ENCODE assay signal across 15 mouse cellular contexts in genomic region chr11:108989940-108990339, GRCm38 (mm10).
A peak's percentile ranks its signal among the peaks of the same experiment; 100 is the strongest.
DNase-seq lines count a peak whose midpoint lies in the region; ATAC-seq lines count a peak whose summit lies in the region.
"Had no signal": no experiment of that assay in that cellular context is flagged by ENCODE, and none has a peak within 500 bp of the region (broad histone marks: within the 10 kb centered on the region; RNA-seq: fewer than 3 reads in every experiment).

No protein-coding gene starts in this region.

- no peak overlapping the region for H3K9ac ChIP-seq in hindbrain, embryonic 16.5 days (ENCODE audit: low read depth, low read length)
- H3K9ac ChIP-seq: embryonic facial prominence, embryonic 12.5 days; limb, embryonic 13.5 days had no signal

- H3K4me2 ChIP-seq in hindbrain, embryonic 16.5 days (ENCODE audit: low read length), result no peak overlapping the region
- H3K4me2 ChIP-seq: embryonic facial prominence, embryonic 12.5 days; limb, embryonic 13.5 days had no signal

- 0 out of 2 replicates have a peak overlapping the region, but pooled peaks have one; percentile 9 for H3K27ac ChIP-seq in hindbrain, embryonic 10.5 days
- H3K27ac ChIP-seq in hindbrain, embryonic 16.5 days (ENCODE audit: low read depth, low read length), result no peak overlapping the region
- H3K27ac ChIP-seq: embryonic facial prominence, embryonic 12.5 days; hindbrain, postnatal 0 days; limb, embryonic 13.5 days had no signal

- H3K4me3 ChIP-seq in hindbrain, embryonic 10.5 days, result no peak overlapping the region
- H3K4me3 ChIP-seq in hindbrain, embryonic 16.5 days (ENCODE audit: low read length), result no peak overlapping the region
- H3K4me3 ChIP-seq: embryonic facial prominence, embryonic 12.5 days; limb, embryonic 13.5 days had no signal

- DNase-seq in hindbrain, embryonic 10.5 days (ENCODE audit: low spot score), result no peak
- DNase-seq in adrenal gland, postnatal 25 days, result peak; percentile 24
- DNase-seq in gastrocnemius, postnatal 14 days, result peak; percentile 45
- DNase-seq in heart, postnatal 14 days, result peak; percentile 10 to 13
- DNase-seq in kidney, adult 11 months, result no peak
- DNase-seq in layer of hippocampus, adult 18-20 months (ENCODE audit: low spot score in 2 of 2), result no peak
- DNase-seq: cerebellum, adult 9-11 months; kidney, adult 8-10 months; kidney, postnatal 4 days; lung, adult 18-20 months had no signal

- intact Hi-C loops in gastrocnemius, postnatal 14 days (cut with DNase I; ENCODE audit: low total_unique reads), result no loop called here
- intact Hi-C loops in heart, postnatal 14 days (cut with DNase I), result no loop called here

- no peaks in the 10 kb centered on the region for H3K36me3 ChIP-seq in hindbrain, embryonic 10.5 days
- H3K36me3 ChIP-seq in hindbrain, embryonic 16.5 days (ENCODE audit: control insufficient read depth, insufficient read depth, low read length), result no peaks in the 10 kb centered on the region
- H3K36me3 ChIP-seq: embryonic facial prominence, embryonic 12.5 days; limb, embryonic 13.5 days had no signal

- WGBS in hindbrain, embryonic 10.5 days, result 79% methylated on average over 8 of the region's 8 CpGs
- 65% methylated on average over 8 of the region's 8 CpGs for WGBS in hindbrain, embryonic 16.5 days

- H3K27me3 ChIP-seq in hindbrain, embryonic 10.5 days (ENCODE audit: insufficient read depth, poor library complexity, severe bottlenecking), result peaks cover 45% of the 10 kb centered on the region
- no peaks in the 10 kb centered on the region; the same call in 1 of the 2 replicates for H3K27me3 ChIP-seq in hindbrain, embryonic 16.5 days (replicated peaks; ENCODE audit: control insufficient read depth, insufficient read depth, low read length)
- H3K27me3 ChIP-seq: embryonic facial prominence, embryonic 12.5 days; limb, embryonic 13.5 days had no signal

- peaks cover 12% of the 10 kb centered on the region for H3K4me1 ChIP-seq in hindbrain, embryonic 10.5 days (replicated peaks)
- H3K4me1 ChIP-seq in hindbrain, embryonic 16.5 days (ENCODE audit: control insufficient read depth, insufficient read depth, low read depth, low read length), result no peaks in the 10 kb centered on the region

- 0 out of 2 replicates have a peak, but pooled peaks cover 7% of the 10 kb centered on the region for H3K9me3 ChIP-seq in hindbrain, embryonic 10.5 days
- H3K9me3 ChIP-seq in hindbrain, embryonic 16.5 days (ENCODE audit: control insufficient read depth, low read length), result no peaks in the 10 kb centered on the region
- H3K9me3 ChIP-seq: embryonic facial prominence, embryonic 12.5 days; limb, embryonic 13.5 days had no signal

- ATAC-seq in hindbrain, embryonic 16.5 days, result no peak
- ATAC-seq: CD4-positive, CD25-positive, alpha-beta regulatory T cell, adult 4 months; hindbrain, postnatal 0 days had no signal

Comparison
In these comparisons a context has a peak if more than half of its experiments do, and no peak if none do; other contexts are left out.
1. DNase-seq: peak in adrenal gland, postnatal 25 days (single experiment), gastrocnemius, postnatal 14 days (single experiment) and heart, postnatal 14 days (2 of 2); none in hindbrain, embryonic 10.5 days (single experiment), kidney, adult 11 months (single experiment) and layer of hippocampus, adult 18-20 months (0 of 2).